Mouse (Mus musculus) kidney, embryonic 14.5 days (tissue): Measurements from ENCODE around the gene Cryaa. TPM values are rescaled to one million over a fixed set of nuclear protein-coding genes. Genes with fewer than 3 reads are reported as not detected.

Experiments used
- ATAC-seq: fragments of 200-750 bp; cut with Nextera tagmentation; 2 replicates; pipeline ENCODE4 v1.8.0; 2017; ENCODE audit warnings: moderate number of reproducible peaks, mild to moderate bottlenecking, moderate TSS enrichment, moderate library complexity; ENCODE audit not compliant: low FRiP score, low TSS enrichment
- H3K27ac ChIP-seq: fragments of 300-500 bp; sonication (generic); 2 replicates; pipeline ENCODE4 v1.5.1; 2014; ENCODE audit warnings: low read depth, mild to moderate bottlenecking, low read length, moderate library complexity, mixed read lengths
- H3K27me3 ChIP-seq: fragments of 300-500 bp; sonication (generic); 2 replicates; pipeline ENCODE4 v1.6.1; 2014; ENCODE audit warnings: mild to moderate bottlenecking, low read length; ENCODE audit not compliant: control insufficient read depth, insufficient read depth
- H3K36me3 ChIP-seq: fragments of 300-500 bp; sonication (generic); 2 replicates; pipeline ENCODE4 v1.6.1; 2014; ENCODE audit warnings: low read length, mixed read lengths; ENCODE audit not compliant: control insufficient read depth, insufficient read depth
- H3K4me1 ChIP-seq: fragments of 300-500 bp; sonication (generic); 2 replicates; pipeline ENCODE4 v1.6.1; 2014; ENCODE audit warnings: low read length, mixed read lengths; ENCODE audit not compliant: control insufficient read depth, insufficient read depth
- H3K4me2 ChIP-seq: fragments of 300-500 bp; sonication (generic); replicated peaks from 2 replicates; pipeline ENCODE4 v1.6.1; 2014; ENCODE audit warnings: low read depth, mild to moderate bottlenecking, low read length
- H3K4me3 ChIP-seq: fragments of 300-500 bp; sonication (generic); 2 replicates; pipeline ENCODE4 v1.5.1; 2014; ENCODE audit warnings: mild to moderate bottlenecking, low read length
- H3K9ac ChIP-seq: fragments of 300-500 bp; sonication (generic); 2 replicates; pipeline ENCODE4 v1.6.1; 2014; ENCODE audit warnings: low read depth, mild to moderate bottlenecking, low read length, moderate library complexity
- H3K9me3 ChIP-seq: fragments of 300-500 bp; sonication (generic); 2 replicates; pipeline ENCODE4 v1.6.1; 2016; ENCODE audit warnings: low read length; ENCODE audit not compliant: control insufficient read depth
- WGBS: fragments of 180-500 bp; shearing (Covaris S2); extraction: QIAGEN DNeasy Blood & Tissue Kit; methylation state at CpG from one replicate; pipeline ENCODE4 v1.1.7; 2014; 5-methylcytosine and 5-hydroxymethylcytosine counted together
- polyA plus RNA-seq: library from polyadenylated mRNA; unstranded; fragments of >200 nt; fragmentation: Nextera tagmentation; extraction: Ambion mirVana; gene quantifications from 2 replicates; pipeline ENCODE4 v1.2.1, GENCODE M21; 2014

Gene Cryaa
- polyA plus RNA-seq, 1 experiment from 2014 or later = not detected

DNA sequence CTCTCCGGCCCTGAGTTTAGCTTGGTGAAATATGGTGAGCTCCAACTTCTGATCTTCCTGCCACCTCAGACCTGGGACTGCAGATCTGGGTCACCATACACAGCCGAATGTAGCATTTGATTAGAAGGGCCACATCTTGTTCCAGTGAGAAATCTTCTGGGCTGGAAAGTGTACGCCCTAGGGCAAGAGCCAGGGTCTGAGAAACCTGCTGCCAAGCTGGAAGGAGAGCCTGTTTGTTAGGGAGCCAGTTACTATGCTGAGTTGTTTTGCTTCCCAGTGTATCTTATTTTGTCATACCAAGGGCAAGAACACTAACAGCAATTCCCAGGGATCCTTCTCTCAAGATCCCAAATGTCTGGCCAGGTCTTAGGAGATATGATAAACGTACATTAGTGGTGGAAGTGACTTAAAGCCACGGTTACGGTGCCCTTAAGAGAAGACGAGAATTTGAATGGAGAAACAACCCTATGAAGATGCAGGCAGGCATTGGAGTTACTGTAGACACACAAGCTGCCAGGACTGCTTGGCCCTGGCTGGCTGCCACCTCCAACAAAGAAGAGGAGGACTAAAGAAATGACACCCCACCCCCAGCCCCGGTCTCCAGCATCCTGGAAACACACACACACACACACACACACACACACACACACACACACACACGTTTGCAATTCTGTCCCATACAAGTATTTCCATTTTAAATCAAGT lies 39.6 kb upstream of the Cryaa start:
- Histone ChIP-seq H3K27me3 (peaks cover 11% of the 10 kb centered on the region), H3K27ac (no peak overlapping the region), H3K9me3 (no peaks in the 10 kb centered on the region), H3K4me2 (peak overlapping the region; percentile 97; the same call in 1 of the 2 replicates), H3K4me1 (0 out of 2 replicates have a peak, but pooled peaks cover 4% of the 10 kb centered on the region), H3K4me3 (no peak overlapping the region), H3K36me3 (no peaks in the 10 kb centered on the region), H3K9ac (no peak overlapping the region)
- ATAC-seq = no peak
- WGBS = 64% methylated on average over 9 of the region's 9 CpGs

DNA sequence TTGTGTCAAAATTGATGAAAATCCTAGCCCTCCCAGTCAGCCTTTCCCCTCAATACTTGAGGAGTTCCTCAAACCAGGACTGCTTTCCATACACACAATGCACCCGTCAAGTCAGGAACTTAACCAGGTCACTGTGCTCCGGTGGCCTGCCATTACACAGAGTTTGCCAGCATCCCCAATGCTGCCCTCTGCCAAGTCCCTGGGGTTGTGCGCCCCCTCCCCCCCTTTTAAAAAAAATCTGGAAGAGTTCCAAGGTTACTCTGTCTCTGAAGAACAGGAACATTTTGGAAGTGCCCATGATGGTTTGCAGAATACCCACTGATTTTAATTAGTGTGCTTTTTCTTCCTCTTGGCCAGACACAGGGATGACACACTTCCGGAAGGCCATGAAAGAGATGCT lies 38.0 kb upstream of the Cryaa start:
- 0 out of 2 replicates have a peak, but pooled peaks cover 4% of the 10 kb centered on the region for H3K4me1 ChIP-seq
- no peak overlapping the region for H3K9ac ChIP-seq
- H3K36me3 ChIP-seq = no peaks in the 10 kb centered on the region
- WGBS = 74% methylated on average over 4 of the region's 4 CpGs
- peaks cover 11% of the 10 kb centered on the region for H3K27me3 ChIP-seq
- H3K9me3 ChIP-seq = no peaks in the 10 kb centered on the region
- H3K27ac ChIP-seq = no peak overlapping the region
- no peak overlapping the region for H3K4me2 ChIP-seq
- no peak overlapping the region for H3K4me3 ChIP-seq
- no peak for ATAC-seq

DNA sequence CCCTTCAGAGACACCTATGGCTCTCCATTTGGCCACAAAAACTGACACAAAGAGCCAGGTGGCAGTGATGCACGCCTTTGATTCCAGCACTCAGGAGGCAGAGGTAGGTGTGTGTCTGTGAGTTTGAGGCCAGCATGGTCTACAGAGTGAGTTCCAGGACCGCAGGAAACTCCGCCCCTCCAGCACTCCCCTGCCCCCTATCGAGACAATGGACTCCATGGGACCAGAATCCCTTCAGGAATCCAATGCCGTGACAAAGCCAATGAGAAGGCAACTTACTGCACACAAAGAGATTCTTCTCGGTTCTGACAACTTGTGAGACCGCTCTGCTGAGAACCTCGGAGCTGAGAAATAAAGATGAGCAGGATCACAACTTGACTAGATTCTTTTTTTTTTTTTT lies 35.3 kb upstream of the Cryaa start:
- ATAC-seq = no peak
- Histone ChIP-seq H3K4me3 (no peak overlapping the region), H3K4me2 (no peak overlapping the region), H3K4me1 (0 out of 2 replicates have a peak, but pooled peaks cover 3% of the 10 kb centered on the region), H3K36me3 (peaks cover 12% of the 10 kb centered on the region), H3K9ac (no peak overlapping the region), H3K27ac (no peak overlapping the region), H3K27me3 (no peaks in the 10 kb centered on the region), H3K9me3 (no peaks in the 10 kb centered on the region)
- 61% methylated on average over 8 of the region's 8 CpGs for WGBS

DNA sequence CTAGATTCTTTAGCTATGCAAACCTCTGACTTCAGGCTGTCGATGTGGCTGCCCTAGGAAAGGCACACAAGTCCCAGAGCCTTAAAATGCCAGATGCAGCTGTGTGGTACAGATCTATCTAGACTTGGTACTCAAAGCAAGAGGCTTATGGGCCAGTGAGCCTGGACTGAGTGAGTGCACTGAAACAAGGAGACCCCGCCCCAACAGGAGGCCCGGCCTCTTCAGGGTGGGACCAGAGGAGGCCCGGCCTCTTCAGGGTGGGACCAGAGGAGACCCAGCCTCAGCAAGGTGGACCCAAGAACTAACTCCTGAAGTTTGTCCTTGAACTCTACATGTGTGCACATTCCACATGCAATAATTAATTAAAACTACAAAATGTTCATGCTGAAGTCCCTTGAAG lies 34.7 kb upstream of the Cryaa start:
- no peak overlapping the region for H3K4me3 ChIP-seq
- no peak overlapping the region for H3K9ac ChIP-seq
- 65% methylated on average over 4 of the region's 4 CpGs for WGBS
- H3K4me1 ChIP-seq = no peaks in the 10 kb centered on the region
- H3K36me3 ChIP-seq = peaks cover 18% of the 10 kb centered on the region
- no peaks in the 10 kb centered on the region for H3K27me3 ChIP-seq
- no peak overlapping the region for H3K27ac ChIP-seq
- H3K9me3 ChIP-seq = no peaks in the 10 kb centered on the region
- no peak for ATAC-seq
- no peak overlapping the region for H3K4me2 ChIP-seq

DNA sequence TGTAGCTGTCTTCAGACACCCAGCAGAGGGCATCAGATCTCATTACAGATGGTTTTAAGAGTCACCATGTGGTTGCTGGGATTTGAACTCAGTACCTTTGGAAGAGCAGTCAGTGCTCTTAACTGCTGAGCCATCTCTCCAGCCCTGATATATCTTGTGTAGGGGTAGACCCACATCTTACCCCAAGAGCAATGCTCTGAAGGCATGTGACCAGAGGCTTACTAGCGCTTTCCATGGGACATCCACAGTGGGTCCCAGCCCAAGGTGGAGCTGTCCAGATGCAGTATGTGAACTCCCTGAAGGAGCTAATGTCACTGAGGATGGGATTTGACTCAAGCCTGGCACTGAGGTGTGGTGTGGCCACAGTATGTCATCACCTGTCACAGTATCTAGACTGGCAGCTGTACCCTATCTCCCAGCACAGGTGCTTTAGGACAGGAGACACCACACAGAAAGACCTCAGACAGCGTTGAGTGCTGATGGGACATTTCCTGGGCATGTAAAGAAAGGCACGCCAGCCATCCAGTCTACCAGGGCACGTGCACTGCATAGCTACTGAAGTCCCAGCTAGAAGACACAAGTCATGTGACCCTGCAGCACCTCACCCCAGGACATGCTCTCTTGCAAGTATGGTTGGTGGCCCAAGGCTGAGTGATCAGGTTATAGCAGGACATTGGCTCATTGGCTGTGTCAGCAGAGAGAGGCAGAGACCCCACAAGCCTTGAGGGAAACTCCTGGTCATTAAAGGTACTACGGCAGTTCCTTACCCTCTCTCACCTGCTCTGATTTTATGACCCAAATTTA lies 31.2 kb upstream of the Cryaa start:
- Histone ChIP-seq H3K4me2 (no peak overlapping the region), H3K4me3 (no peak overlapping the region), H3K36me3 (peaks cover 53% of the 10 kb centered on the region), H3K4me1 (no peaks in the 10 kb centered on the region), H3K27ac (no peak overlapping the region), H3K9me3 (no peaks in the 10 kb centered on the region), H3K9ac (no peak overlapping the region), H3K27me3 (no peaks in the 10 kb centered on the region)
- 98% methylated on average over 5 of the region's 5 CpGs for WGBS
- peak; percentile 32; the same call in 1 of the 2 replicates for ATAC-seq

DNA sequence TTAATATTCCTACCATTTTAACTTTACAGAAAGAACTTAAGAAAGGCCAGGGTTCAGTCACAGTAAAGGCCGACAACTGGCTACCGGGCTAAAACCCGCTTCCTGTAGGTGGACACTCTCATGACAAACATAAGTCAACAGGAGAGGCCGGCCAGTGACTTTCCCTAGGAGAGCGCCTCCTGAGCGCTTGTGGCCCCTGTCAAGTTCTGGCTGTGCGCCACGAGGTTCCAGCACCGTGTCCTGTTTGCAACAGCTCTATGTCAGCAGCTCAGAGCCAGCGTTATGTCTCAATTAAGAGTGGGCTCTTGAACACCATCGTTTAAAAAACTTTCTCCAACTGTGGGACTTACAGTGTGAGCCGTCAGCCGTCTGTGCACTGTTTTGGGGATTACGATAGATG lies 25.5 kb upstream of the Cryaa start:
- no peak for ATAC-seq

DNA sequence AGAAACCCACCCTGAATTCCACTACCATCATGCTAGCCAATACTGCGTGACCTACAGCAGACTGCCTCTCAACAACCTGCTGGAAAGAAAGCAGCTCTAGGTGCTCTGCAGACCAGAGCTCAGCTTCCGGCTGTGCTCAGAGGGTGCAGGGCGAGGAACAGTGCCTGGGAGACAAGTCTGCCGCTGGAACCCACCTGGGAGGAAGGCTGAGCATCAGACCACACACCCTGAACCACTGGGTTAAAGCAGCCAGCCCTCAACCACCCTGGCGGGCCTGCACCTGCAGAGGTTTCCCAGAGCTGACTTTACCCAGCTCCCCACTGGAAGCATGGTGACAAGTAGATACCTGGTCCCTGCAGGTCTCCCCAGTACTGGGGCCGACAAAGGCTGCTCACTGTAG lies 24.3 kb upstream of the Cryaa start:
- peaks cover 77% of the 10 kb centered on the region for H3K36me3 ChIP-seq
- no peak overlapping the region for H3K4me3 ChIP-seq
- H3K9ac ChIP-seq = no peak overlapping the region; the same call in 1 of the 2 replicates
- H3K27me3 ChIP-seq = no peaks in the 10 kb centered on the region
- H3K9me3 ChIP-seq = no peaks in the 10 kb centered on the region
- ATAC-seq = no peak
- 81% methylated on average over 6 of the region's 6 CpGs for WGBS
- peaks cover 9% of the 10 kb centered on the region for H3K4me1 ChIP-seq
- no peak overlapping the region for H3K27ac ChIP-seq
- no peak overlapping the region for H3K4me2 ChIP-seq

More for the DNA sequence above, 25.5 kb upstream of the Cryaa start:
- no peak overlapping the region for H3K4me3 ChIP-seq
- 93% methylated on average over 14 of the region's 14 CpGs for WGBS
- no peak overlapping the region for H3K9ac ChIP-seq
- no peaks in the 10 kb centered on the region for H3K27me3 ChIP-seq
- H3K4me2 ChIP-seq = no peak overlapping the region
- H3K9me3 ChIP-seq = no peaks in the 10 kb centered on the region
- peaks cover 89% of the 10 kb centered on the region for H3K36me3 ChIP-seq
- H3K4me1 ChIP-seq = peaks cover 4% of the 10 kb centered on the region
- no peak overlapping the region for H3K27ac ChIP-seq

DNA sequence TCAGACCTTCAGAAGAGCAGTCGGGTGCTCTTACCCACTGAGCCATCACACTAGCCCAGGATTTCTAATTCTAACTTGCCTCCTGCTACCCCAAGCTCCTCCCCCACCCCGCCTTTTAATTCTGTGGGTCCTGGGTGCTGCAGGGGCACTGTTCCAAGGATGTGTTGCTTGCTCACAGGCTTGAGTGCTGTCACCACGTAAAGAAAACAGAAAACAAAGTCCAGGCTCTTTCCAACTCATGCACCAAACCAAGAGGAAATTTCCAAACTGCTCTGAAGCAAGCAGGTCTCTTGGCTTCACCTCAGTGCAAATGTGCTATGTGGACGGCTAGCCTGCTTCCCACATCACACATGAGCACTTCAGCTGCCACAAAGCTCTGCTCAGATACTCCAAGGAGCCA lies 22.2 kb upstream of the Cryaa start:
- no peak for ATAC-seq
- 76% methylated on average over 4 of the region's 4 CpGs for WGBS
- H3K4me1 ChIP-seq = peaks cover 13% of the 10 kb centered on the region
- no peaks in the 10 kb centered on the region for H3K27me3 ChIP-seq
- H3K36me3 ChIP-seq = peaks cover 56% of the 10 kb centered on the region
- H3K9me3 ChIP-seq = no peaks in the 10 kb centered on the region
- no peak overlapping the region for H3K9ac ChIP-seq
- no peak overlapping the region for H3K27ac ChIP-seq
- H3K4me2 ChIP-seq = no peak overlapping the region
- no peak overlapping the region for H3K4me3 ChIP-seq

DNA sequence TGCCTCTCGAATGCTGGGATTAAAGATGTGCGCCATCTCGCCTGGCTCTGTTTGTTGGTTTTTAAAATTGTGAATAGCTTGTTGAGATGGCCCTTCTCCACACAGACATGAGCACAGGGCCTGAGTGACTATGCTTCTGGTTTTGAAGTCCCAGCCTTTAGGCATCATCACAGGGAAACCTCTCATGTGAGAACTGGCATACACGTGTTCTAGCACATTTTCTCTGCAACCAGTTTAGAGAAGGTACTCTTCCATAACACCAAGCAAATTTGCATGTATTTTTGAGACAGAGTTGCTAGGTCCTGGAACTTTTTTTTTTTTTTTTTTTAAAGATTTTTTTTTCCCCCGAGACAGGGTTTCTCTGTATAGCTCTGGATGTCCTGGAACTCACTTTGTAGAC lies 20.9 kb upstream of the Cryaa start:
- Histone ChIP-seq H3K4me2 (no peak overlapping the region), H3K27ac (no peak overlapping the region), H3K4me1 (peaks cover 13% of the 10 kb centered on the region), H3K36me3 (peaks cover 43% of the 10 kb centered on the region), H3K9me3 (no peaks in the 10 kb centered on the region), H3K27me3 (no peaks in the 10 kb centered on the region), H3K9ac (no peak overlapping the region), H3K4me3 (no peak overlapping the region)
- 89% methylated on average over 5 of the region's 5 CpGs for WGBS
- ATAC-seq = no peak
